Mouse (Mus musculus): Measurements from ENCODE around the gene Fam178b. TPM values are rescaled to one million over a fixed set of nuclear protein-coding genes. Genes with fewer than 3 reads are reported as not detected.

Fam178b gene
- total and polyA plus RNA-seq, 2 experiments from 2014 or later: not detected

DNA sequence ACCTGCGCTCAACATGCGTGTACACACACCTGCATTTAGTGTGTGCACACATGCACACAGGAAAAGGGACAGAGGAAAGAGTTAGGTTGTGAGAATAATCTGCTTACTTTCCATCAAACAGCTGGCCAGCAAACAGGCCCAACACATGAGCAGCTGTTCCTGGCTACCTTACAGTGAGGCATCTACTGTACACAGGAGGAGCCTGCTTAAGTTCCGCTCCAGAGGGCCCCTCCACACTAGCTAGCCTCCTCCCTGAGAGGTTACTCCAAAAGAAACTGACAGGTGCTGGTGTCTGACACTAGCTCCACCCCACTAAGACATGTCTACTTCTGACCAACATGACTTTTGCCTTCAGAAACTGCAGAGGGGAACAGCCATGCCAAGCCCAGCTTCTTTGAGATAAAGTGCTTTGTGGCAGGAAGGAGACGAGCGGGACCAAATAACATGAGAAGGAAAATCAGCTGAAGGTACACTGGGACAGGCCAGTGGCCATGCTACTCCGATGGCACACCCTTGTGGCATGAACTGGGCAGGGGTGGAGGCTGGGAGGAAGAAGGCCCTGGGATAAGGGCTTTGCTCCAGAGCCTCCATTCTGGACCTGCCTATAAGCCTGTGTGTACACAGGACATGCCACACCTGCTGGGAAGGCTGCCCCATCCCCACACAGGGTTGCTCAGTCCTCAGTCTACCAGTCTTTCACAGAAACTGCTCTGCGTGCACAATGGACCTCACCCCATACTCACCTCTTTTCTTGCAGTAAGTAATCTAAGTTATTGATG, 24.2 kb downstream of the Fam178b start:
- no peak for ATAC-seq

DNA sequence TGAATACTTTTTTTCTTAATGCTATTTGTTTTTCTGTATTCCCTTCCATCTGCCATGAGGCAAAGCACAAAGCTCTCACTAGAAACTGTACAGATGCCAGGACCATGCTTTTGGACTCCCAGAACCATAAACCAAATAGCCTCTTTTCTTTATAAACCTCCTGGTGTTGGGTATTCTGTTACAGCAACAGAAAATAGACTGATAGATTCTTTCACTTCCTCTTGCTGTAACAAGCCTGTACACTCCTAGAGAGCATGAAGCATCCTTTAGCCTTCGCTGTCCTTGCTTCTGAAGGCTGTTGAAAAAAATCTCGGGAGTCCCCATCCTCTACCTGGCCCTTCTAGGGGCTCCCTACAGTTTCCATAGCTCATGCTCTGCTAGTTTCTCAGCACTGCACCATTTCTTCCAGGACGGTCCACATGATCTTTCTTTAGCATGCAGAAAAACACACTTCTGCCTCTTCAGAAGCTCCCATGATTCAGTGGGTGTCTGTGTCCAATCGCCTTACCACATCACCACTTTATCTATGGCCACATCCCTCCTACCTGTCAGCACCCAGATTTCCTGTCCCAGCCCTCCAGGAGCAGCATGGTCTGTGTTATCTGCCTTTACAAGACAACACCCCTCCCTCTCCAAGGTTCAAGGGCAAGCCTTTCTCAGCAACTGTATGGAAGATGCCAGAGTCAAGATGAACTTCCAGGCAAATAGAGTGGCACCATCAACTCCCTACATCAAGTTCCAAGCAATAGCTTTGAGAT, 25.1 kb downstream of the Fam178b start:
- no peak overlapping the region for H3K4me3 ChIP-seq (ENCODE audit: low read depth, low read length)
- WGBS: 83% methylated on average over 4 of the region's 4 CpGs
- H3K9ac ChIP-seq: no peak overlapping the region
- TF ChIP-seq CTCF (IDR thresholded peaks at IDR 0.05; ENCODE audit: low read depth): no peak
- no peaks in the 10 kb centered on the region for H3K27me3 ChIP-seq (ENCODE audit: insufficient read depth, low read length)
- H3K27ac ChIP-seq (ENCODE audit: low read depth, low read length): no peak overlapping the region
- no peaks in the 10 kb centered on the region for H3K36me3 ChIP-seq (ENCODE audit: insufficient read depth)
- no peak for DNase-seq
- H3K4me1 ChIP-seq (ENCODE audit: insufficient read depth): no peaks in the 10 kb centered on the region
- no peaks in the 10 kb centered on the region for H3K9me3 ChIP-seq (ENCODE audit: low read length)
- no peak overlapping the region for H3K4me2 ChIP-seq (ENCODE audit: low read depth)
- no peak for ATAC-seq

More for the DNA sequence above, 24.2 kb downstream of the Fam178b start:
- no peak overlapping the region for H3K27ac ChIP-seq (ENCODE audit: low read depth, low read length)
- H3K4me2 ChIP-seq (ENCODE audit: low read depth): no peak overlapping the region
- H3K4me1 ChIP-seq (ENCODE audit: insufficient read depth): no peaks in the 10 kb centered on the region
- H3K9me3 ChIP-seq (ENCODE audit: low read length): no peaks in the 10 kb centered on the region
- no peak overlapping the region for H3K4me3 ChIP-seq (ENCODE audit: low read depth, low read length)
- H3K27me3 ChIP-seq (ENCODE audit: insufficient read depth, low read length): no peaks in the 10 kb centered on the region
- no peaks in the 10 kb centered on the region for H3K36me3 ChIP-seq (ENCODE audit: insufficient read depth)
- H3K9ac ChIP-seq: no peak overlapping the region
- DNase-seq: no peak
- WGBS: 81% methylated on average over 7 of the region's 7 CpGs
- no peak for TF ChIP-seq CTCF (IDR thresholded peaks at IDR 0.05; ENCODE audit: low read depth)

DNA sequence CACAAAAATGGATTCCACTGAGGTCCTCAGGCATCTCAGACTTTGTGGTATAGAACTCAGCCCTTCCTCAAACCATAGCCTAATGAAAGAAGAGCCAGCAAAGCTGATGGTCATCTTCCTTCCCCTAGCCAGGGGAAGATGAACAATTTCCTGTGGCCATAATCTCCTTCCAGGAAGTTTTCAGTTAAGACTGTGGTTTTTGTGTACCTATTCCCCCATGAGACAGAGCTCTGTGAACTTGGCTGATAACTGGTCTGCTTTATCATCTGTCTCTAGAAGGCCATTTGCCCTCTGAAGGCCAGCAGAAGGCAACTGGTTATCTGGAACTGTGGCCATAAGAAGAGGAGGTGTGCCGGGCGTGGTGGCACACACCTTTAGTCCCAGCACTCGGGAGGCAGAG, 26.8 kb downstream of the Fam178b start:
- TF ChIP-seq CTCF (IDR thresholded peaks at IDR 0.05; ENCODE audit: low read depth): no peak
- ATAC-seq (no peak), DNase-seq (no peak)
- Histone ChIP-seq H3K36me3 (ENCODE audit: insufficient read depth) (no peaks in the 10 kb centered on the region), H3K9me3 (ENCODE audit: low read length) (no peaks in the 10 kb centered on the region), H3K27ac (ENCODE audit: low read depth, low read length) (no peak overlapping the region), H3K9ac (no peak overlapping the region), H3K4me2 (ENCODE audit: low read depth) (no peak overlapping the region), H3K4me3 (ENCODE audit: low read depth, low read length) (no peak overlapping the region), H3K4me1 (ENCODE audit: insufficient read depth) (no peaks in the 10 kb centered on the region), H3K27me3 (ENCODE audit: insufficient read depth, low read length) (no peaks in the 10 kb centered on the region)
- 92% methylated on average over 3 of the region's 3 CpGs for WGBS

GRCm38 (mm10) chr1:36655039-36655438, 27.9 kb downstream of the Fam178b start:
- no peaks in the 10 kb centered on the region for H3K27me3 ChIP-seq (ENCODE audit: insufficient read depth, low read length)
- no peak overlapping the region for H3K4me3 ChIP-seq (ENCODE audit: low read depth, low read length)
- no peak overlapping the region for H3K4me2 ChIP-seq (ENCODE audit: low read depth)
- no peak for ATAC-seq
- no peak overlapping the region for H3K9ac ChIP-seq
- 64% methylated on average over 5 of the region's 5 CpGs for WGBS
- no peaks in the 10 kb centered on the region for H3K4me1 ChIP-seq (ENCODE audit: insufficient read depth)
- H3K36me3 ChIP-seq (ENCODE audit: insufficient read depth): no peaks in the 10 kb centered on the region
- H3K9me3 ChIP-seq (ENCODE audit: low read length): no peaks in the 10 kb centered on the region
- H3K27ac ChIP-seq (ENCODE audit: low read depth, low read length): no peak overlapping the region
- DNase-seq: no peak
- TF ChIP-seq CTCF (IDR thresholded peaks at IDR 0.05; ENCODE audit: low read depth): no peak

GRCm38 (mm10) chr1:36647631-36648030, 35.4 kb downstream of the Fam178b start:
- 0 out of 2 replicates have a peak, but pooled peaks cover 4% of the 10 kb centered on the region for H3K4me1 ChIP-seq (ENCODE audit: insufficient read depth)
- peak; percentile 38; the same call in 1 of the 2 replicates for ATAC-seq
- no peak overlapping the region for H3K27ac ChIP-seq (ENCODE audit: low read depth, low read length)
- H3K9ac ChIP-seq: no peak overlapping the region
- H3K27me3 ChIP-seq (ENCODE audit: insufficient read depth, low read length): no peaks in the 10 kb centered on the region
- no peaks in the 10 kb centered on the region for H3K9me3 ChIP-seq (ENCODE audit: low read length)
- no peaks in the 10 kb centered on the region for H3K36me3 ChIP-seq (ENCODE audit: insufficient read depth)
- no peak for DNase-seq
- no peak overlapping the region for H3K4me3 ChIP-seq (ENCODE audit: low read depth, low read length)
- no peak overlapping the region for H3K4me2 ChIP-seq (ENCODE audit: low read depth)
- TF ChIP-seq CTCF (IDR thresholded peaks at IDR 0.05; ENCODE audit: low read depth): no peak
- 65% methylated on average over 5 of the region's 5 CpGs for WGBS

GRCm38 (mm10) chr1:36646285-36646684, 36.7 kb downstream of the Fam178b start:
- Histone ChIP-seq H3K27ac (ENCODE audit: low read depth, low read length) (no peak overlapping the region), H3K4me1 (ENCODE audit: insufficient read depth) (0 out of 2 replicates have a peak, but pooled peaks cover 4% of the 10 kb centered on the region), H3K9me3 (ENCODE audit: low read length) (no peaks in the 10 kb centered on the region), H3K27me3 (ENCODE audit: insufficient read depth, low read length) (no peaks in the 10 kb centered on the region), H3K9ac (no peak overlapping the region), H3K4me3 (ENCODE audit: low read depth, low read length) (no peak overlapping the region), H3K36me3 (ENCODE audit: insufficient read depth) (no peaks in the 10 kb centered on the region), H3K4me2 (ENCODE audit: low read depth) (no peak overlapping the region)
- no peak for ATAC-seq
- TF ChIP-seq CTCF (IDR thresholded peaks at IDR 0.05; ENCODE audit: low read depth): no peak
- WGBS: 52% methylated on average over 3 of the region's 3 CpGs
- DNase-seq: no peak

- 89% methylated on average over 9 of the region's 9 CpGs for WGBS
- Histone ChIP-seq H3K9me3 (ENCODE audit: low read length) (no peaks in the 10 kb centered on the region), H3K36me3 (ENCODE audit: insufficient read depth) (no peaks in the 10 kb centered on the region), H3K9ac (no peak overlapping the region), H3K27me3 (ENCODE audit: insufficient read depth, low read length) (no peaks in the 10 kb centered on the region), H3K4me3 (ENCODE audit: low read depth, low read length) (no peak overlapping the region), H3K27ac (ENCODE audit: low read depth, low read length) (no peak overlapping the region), H3K4me1 (ENCODE audit: insufficient read depth) (0 out of 2 replicates have a peak, but pooled peaks cover 4% of the 10 kb centered on the region), H3K4me2 (ENCODE audit: low read depth) (no peak overlapping the region)
- ATAC-seq (no peak), DNase-seq (no peak)
- no peak for TF ChIP-seq CTCF (IDR thresholded peaks at IDR 0.05; ENCODE audit: low read depth)
Measured at GRCm38 (mm10) chr1:36644615-36645007, 38.4 kb downstream of the Fam178b start.

Measured in forebrain, postnatal 0 days (tissue).